Mouse (Mus musculus) retina, adult 2 months (tissue): ENCODE measurements around the gene Rnh1.

Experiments used
- DNase-seq: peaks from one replicate; pipeline ENCODE4 v3.0.0-alpha.2; 2012; ENCODE audit warnings: low read depth, low spot score

The Rnh1 gene

DNA sequence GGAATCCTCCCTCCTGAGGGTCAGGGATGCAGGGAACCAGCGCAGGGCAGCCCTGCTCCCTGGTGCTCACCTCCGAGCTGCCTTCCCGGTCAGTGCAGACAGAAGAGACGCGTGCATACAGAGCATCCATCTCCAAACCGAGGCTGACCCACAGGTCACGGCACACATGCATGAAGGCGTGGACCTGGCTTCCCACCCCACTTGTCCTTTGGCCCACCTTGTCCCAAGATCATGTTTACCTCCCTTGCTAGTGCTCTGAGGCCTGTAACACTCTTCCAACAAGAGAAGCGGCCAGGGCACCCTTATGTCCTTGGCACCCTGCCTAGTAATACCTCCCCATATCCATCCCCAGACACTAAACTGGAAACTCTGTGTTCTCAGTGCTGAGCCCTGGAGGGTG is 56.8 kb downstream of the Rnh1 start:
- DNase-seq: no peak
